Mouse (Mus musculus): ENCODE measurements around the gene Tnfsf8. TPM values are rescaled to one million over a fixed set of nuclear protein-coding genes. Genes with fewer than 3 reads are reported as not detected.

The Tnfsf8 gene
- not detected in 2 replicates for polyA plus RNA-seq (2021; fragmentation: Nextera tagmentation)
- long read RNA-seq, experiment 1 = 0 reads
- long read RNA-seq, experiment 2 = 0 reads

GRCm38 (mm10) chr4:63860688-63861540 is at the start of gene Tnfsf8:
TSS of gene Tnfsf8 (minus strand) at chr4:63861347.

Other genes with a start within 250 kb of the Tnfsf8 start
- gene Tex48, start 238.9 kb downstream of the Tnfsf8 start, polyA plus RNA-seq (2021; fragmentation: Nextera tagmentation) = not detected in 2 replicates
- not detected in 2 replicates for gene Gm11214, start 198.0 kb downstream of the Tnfsf8 start, polyA plus RNA-seq (2021; fragmentation: Nextera tagmentation)
- gene Tnfsf15, start 116.2 kb downstream of the Tnfsf8 start, polyA plus RNA-seq (2021; fragmentation: Nextera tagmentation) = not detected in 2 replicates
- 0.34 and 0.70 TPM in 2 replicates for gene Tnc, start 185.7 kb upstream of the Tnfsf8 start, polyA plus RNA-seq (2021; fragmentation: Nextera tagmentation)

All from left cerebral cortex, adult 6 months (tissue).